ENCODE assay signal across 11 mouse cellular contexts in the genomic region with DNA sequence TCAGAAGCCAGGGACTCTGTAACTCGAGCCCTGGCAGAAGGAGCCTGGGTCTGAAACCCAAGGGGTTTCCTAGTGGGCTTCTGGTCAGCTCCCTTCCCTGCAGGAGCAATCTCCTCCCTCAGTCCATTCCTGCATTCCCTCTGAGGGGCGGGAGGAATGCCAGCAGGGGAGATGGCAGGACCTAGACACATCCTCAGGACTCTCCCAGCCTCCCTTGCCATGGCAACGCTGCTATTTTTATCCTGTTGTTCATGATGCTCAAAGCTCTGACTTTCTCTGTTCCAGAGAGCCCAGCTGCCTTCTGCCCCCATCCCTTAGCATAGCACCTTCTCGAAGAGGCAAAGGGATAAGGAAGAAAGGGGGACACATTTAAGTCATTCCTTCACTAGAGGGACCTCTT. TPM values are rescaled to one million over a fixed set of nuclear protein-coding genes. Genes with fewer than 3 reads are reported as not detected.
A peak's percentile ranks its signal among the peaks of the same experiment; 100 is the strongest.
DNase-seq lines count a peak whose midpoint lies in the region; ATAC-seq and TF ChIP-seq lines count a peak whose summit lies in the region.
"Had no signal": no experiment of that assay in that cellular context is flagged by ENCODE, and none has a peak within 500 bp of the region (broad histone marks: within the 10 kb centered on the region; RNA-seq: fewer than 3 reads in every experiment).

No protein-coding gene starts in this region.

- WGBS in liver, embryonic 11.5 days = 20% methylated on average over 4 of the region's 4 CpGs

- peaks cover 20% of the 10 kb centered on the region for H3K4me1 ChIP-seq in cortical plate, adult 2 months (ENCODE audit: control insufficient read depth, insufficient read depth, low read length)
- H3K4me1 ChIP-seq in liver, embryonic 11.5 days (replicated peaks; ENCODE audit: control insufficient read depth, insufficient read depth, low read length) = 0 out of 2 replicates have a peak, but pooled peaks cover 4% of the 10 kb centered on the region

- H3K4me3 ChIP-seq in cortical plate, adult 2 months (ENCODE audit: insufficient read depth, low read length) = no peak overlapping the region
- no peak overlapping the region for H3K4me3 ChIP-seq in liver, embryonic 11.5 days (ENCODE audit: low read depth, low read length)

- intact Hi-C loops in heart, postnatal 36 days (cut with DNase I) = no loop called here

- peak; percentile 62 for DNase-seq in layer of hippocampus, adult 11-12 months (ENCODE audit: low spot score)
- DNase-seq in layer of hippocampus, adult 9-10 months (ENCODE audit: low spot score) = no peak
- DNase-seq in left cerebral cortex, adult 18-20 months (ENCODE audit: low spot score in 2 of 2) = peak; percentile 58 to 70
- DNase-seq in right cerebral cortex, postnatal 25 days = peak; percentile 56
- DNase-seq in heart, postnatal 36 days = no peak
- no peak for DNase-seq in liver, embryonic 11.5 days (ENCODE audit: low spot score)
- DNase-seq in thymus, postnatal 4 days = no peak
- DNase-seq: lung, embryonic 14.5 days had no signal

- H3K36me3 ChIP-seq in liver, embryonic 11.5 days (ENCODE audit: control insufficient read depth, insufficient read depth, low read length) = no peaks in the 10 kb centered on the region

- no peak for ATAC-seq in liver, embryonic 11.5 days (replicated peaks; ENCODE audit: low FRiP score)

- no peak overlapping the region for H3K4me2 ChIP-seq in liver, embryonic 11.5 days
- H3K4me2 ChIP-seq: lung, embryonic 14.5 days had no signal

- no peak overlapping the region for H3K9ac ChIP-seq in liver, embryonic 11.5 days (ENCODE audit: low read depth, low read length)
- H3K9ac ChIP-seq: lung, embryonic 14.5 days had no signal

- peak; percentile 22; the same call in 1 of the 2 replicates for TF ChIP-seq POLR2A in cortical plate, adult 2 months (IDR thresholded peaks at IDR 0.05; ENCODE audit: extremely low read depth, insufficient read depth, low read length)

- no peak overlapping the region for H3K27ac ChIP-seq in cortical plate, adult 2 months (ENCODE audit: insufficient read depth, low read length)
- H3K27ac ChIP-seq in liver, embryonic 11.5 days (ENCODE audit: low read depth, low read length) = no peak overlapping the region

- no peak for TF ChIP-seq CTCF in cortical plate, adult 2 months (IDR thresholded peaks at IDR 0.05; ENCODE audit: extremely low read depth, insufficient read depth, low read length)

- peaks cover 30% of the 10 kb centered on the region for H3K27me3 ChIP-seq in liver, embryonic 11.5 days (replicated peaks; ENCODE audit: control insufficient read depth, insufficient read depth, low read length)

- no peaks in the 10 kb centered on the region for H3K9me3 ChIP-seq in liver, embryonic 11.5 days (ENCODE audit: control insufficient read depth, low read length)

RNA-seq across cellular contexts. Expression of a gene that starts 16.9 kb away (rescaled TPM):
- polyA plus RNA-seq in cortical plate, adult 2 months (2012; rRNA removed) = 6.2 and 7.7 TPM in 2 replicates
- total RNA-seq in left cerebral cortex, adult 18-20 months (2021) = 1 to 10 TPM; 3.4 to 5.2 TPM
- total RNA-seq in heart, postnatal 36 days (2021) = not detected
- 0.04 and 0.08 TPM in 2 replicates for polyA plus RNA-seq in liver, embryonic 11.5 days (2014; fragmentation: Nextera tagmentation; extraction: Ambion mirVana)
- total RNA-seq: heart, postnatal 14 days had no signal
- polyA plus RNA-seq: spleen, adult 2 months had no signal

RNA-seq across cellular contexts. Expression of a gene that starts 16.9 kb away (rescaled TPM):
- polyA plus RNA-seq in cortical plate, adult 2 months (2012; rRNA removed) = 7.5 and 10.7 TPM in 2 replicates
- total RNA-seq in left cerebral cortex, adult 18-20 months (2021) = 1 to 10 TPM; 4.8 to 7.6 TPM
- not detected for total RNA-seq in heart, postnatal 36 days (2021)
- polyA plus RNA-seq in liver, embryonic 11.5 days (2014; fragmentation: Nextera tagmentation; extraction: Ambion mirVana) = 0.27 TPM in 1 of 2 replicates, not detected in the other
- total RNA-seq: heart, postnatal 14 days had no signal
- polyA plus RNA-seq: spleen, adult 2 months had no signal

RNA-seq across cellular contexts. Expression of a gene that starts 21.4 kb away (rescaled TPM):
- polyA plus RNA-seq in cortical plate, adult 2 months (2012; rRNA removed) = not detected in 2 replicates
- not detected for total RNA-seq in left cerebral cortex, adult 18-20 months (2021)
- not detected for total RNA-seq in heart, postnatal 36 days (2021)
- polyA plus RNA-seq in liver, embryonic 11.5 days (2014; fragmentation: Nextera tagmentation; extraction: Ambion mirVana) = not detected in 2 replicates
- total RNA-seq: heart, postnatal 14 days had no signal
- polyA plus RNA-seq: lung, embryonic 14.5 days; spleen, adult 2 months had no signal

Comparison
In these comparisons a context has a peak if more than half of its experiments do, and no peak if none do; other contexts are left out.
1. DNase-seq: peak in layer of hippocampus, adult 11-12 months (single experiment), left cerebral cortex, adult 18-20 months (2 of 2) and right cerebral cortex, postnatal 25 days (single experiment); none in layer of hippocampus, adult 9-10 months (single experiment), heart, postnatal 36 days (0 of 2), liver, embryonic 11.5 days (single experiment) and thymus, postnatal 4 days (single experiment).
2. RNA of a gene that starts 16.9 kb away (total RNA-seq): 3.4 to 5.2 TPM in left cerebral cortex, adult 18-20 months; not detected in heart, postnatal 36 days; every median in the first group is over 4 times any median in the second.
3. RNA of a gene that starts 16.9 kb away (total RNA-seq): 4.8 to 7.6 TPM in left cerebral cortex, adult 18-20 months; not detected in heart, postnatal 36 days; every median in the first group is over 4 times any median in the second.